Mouse (Mus musculus): ENCODE results near the gene Tdrd6.
A peak's percentile ranks its signal among the peaks of the same experiment; 100 is the strongest.

Gene Tdrd6

DNA sequence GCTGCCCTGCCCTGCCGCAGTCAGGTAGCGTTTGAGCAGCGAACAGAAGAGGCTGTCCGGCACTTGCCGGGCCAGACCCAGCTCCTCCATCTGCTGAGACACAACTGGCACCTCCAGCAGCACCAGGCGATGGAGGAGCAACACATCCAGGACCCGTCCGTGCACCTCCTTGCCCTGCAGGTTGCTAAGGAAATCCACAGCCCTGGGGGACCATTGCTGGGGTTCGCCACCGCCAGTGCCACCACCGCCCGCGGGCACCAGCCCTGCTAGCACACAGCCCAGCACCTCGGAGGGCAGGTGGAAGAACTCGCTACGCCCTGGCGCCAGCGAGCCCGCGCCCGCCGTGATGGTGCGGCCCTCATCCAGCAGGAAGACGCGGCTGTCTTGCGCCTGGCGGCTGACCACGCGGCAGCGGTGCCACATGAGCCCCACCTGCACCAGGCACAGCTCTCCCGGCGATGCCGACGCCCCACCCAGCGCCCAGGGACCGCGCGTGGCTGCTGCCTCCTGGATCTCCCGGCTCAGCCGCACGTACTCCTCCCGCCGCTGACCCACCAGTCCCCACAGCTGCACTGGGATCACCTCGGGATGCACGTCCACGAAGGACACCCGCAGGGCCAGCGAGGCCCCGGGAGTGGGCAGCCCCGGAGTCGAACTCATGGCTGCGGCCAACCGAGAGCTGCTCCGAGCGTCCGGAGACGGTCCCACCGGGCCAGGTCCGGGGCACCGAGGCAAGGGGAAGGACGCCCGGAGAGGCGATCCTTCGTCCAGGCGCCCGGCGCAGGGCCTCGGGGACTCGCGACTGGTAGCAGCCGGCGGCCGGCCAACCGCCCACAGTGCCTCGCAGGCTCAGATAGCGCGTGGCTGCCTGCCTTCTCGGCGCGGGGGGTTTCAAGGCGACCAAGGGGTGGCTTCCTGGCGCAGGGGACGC, at the start of gene Tdrd6:
Tdrd6 (minus strand) TSS at position 804 of the 931 bp plus-strand sequence.
- no peak for DNase-seq (ENCODE audit: low spot score in 2 of 2)

DNA sequence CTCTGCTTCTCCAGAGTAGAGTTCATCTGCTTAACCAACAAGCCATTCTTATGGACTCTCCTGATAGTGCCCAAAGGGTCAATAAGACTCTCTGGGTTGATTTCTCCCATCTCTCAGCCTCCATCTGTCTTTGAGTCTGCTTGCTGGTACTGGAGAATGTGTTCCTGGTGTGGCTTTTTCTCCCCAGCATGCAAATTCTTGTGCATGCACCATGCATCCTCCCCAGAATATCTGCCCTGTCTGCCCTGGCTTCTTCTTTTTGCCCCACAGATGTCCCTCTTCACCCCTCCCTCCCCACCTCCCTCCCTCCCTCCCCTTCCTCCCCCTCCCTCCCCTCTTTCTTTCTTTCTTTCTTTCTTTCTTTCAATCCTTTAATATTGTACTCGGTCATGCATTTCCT, 47.2 kb upstream of the Tdrd6 start:
- no peak for DNase-seq (ENCODE audit: low spot score in 2 of 2)

DNA sequence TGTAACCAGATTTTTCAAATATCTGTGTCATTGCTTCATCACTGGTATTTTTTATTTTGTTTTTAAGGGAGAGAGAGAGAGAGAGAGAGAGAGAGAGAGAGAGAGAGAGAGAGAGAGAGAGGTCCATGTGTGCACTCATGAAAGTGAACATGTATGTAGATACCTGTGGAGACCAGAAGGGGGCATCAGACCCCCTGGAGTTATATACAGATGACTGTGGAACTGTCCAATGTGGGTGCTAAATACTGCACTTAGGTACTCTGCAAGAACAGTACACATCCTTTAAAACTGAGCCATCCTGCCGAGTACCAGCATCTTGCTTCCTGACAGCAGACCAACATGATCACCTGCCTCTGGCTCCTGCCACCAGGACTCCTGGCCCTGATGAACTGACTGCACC, 46.1 kb upstream of the Tdrd6 start:
- DNase-seq (ENCODE audit: low spot score in 2 of 2), result no peak

DNA sequence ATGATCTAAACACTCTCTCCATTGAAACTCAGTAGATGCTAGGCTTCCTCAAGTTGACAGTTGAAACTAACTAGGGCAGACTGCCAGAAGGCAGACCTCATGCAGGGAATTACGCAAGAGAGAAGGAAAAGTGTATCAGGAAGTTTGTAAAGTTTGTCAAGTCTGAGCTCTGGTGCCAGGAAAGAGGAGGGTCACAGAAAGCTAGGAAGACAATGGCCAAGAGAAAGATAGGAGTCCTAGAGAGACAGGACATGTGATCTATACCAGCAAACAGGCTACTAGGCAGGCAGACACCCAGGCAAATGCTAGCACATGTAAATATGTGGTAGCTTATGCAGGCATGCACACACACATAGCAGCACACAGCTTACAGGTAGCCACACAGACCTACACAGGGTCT, 45.1 kb upstream of the Tdrd6 start:
- no peak for DNase-seq (ENCODE audit: low spot score in 2 of 2)

DNA sequence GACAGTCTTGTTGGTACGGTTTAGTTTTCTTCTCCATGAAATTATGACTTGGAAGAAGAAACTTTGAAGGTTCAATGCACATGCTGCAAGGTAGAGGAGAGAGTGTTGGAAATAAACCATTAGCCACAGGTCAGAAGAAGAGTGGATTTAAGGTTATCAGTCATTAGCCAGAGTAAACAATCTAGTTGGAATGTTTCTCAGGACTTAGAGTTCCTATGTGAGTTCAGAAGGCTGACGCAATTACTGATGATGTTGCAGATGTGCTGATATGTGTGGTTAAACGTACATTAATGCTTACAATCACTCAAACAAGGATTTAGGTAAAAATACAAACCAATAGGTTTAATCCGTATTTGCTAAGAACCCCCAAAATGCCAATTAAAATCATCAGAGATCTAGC, 41.8 kb upstream of the Tdrd6 start:
- no peak for DNase-seq (ENCODE audit: low spot score in 2 of 2)

DNA sequence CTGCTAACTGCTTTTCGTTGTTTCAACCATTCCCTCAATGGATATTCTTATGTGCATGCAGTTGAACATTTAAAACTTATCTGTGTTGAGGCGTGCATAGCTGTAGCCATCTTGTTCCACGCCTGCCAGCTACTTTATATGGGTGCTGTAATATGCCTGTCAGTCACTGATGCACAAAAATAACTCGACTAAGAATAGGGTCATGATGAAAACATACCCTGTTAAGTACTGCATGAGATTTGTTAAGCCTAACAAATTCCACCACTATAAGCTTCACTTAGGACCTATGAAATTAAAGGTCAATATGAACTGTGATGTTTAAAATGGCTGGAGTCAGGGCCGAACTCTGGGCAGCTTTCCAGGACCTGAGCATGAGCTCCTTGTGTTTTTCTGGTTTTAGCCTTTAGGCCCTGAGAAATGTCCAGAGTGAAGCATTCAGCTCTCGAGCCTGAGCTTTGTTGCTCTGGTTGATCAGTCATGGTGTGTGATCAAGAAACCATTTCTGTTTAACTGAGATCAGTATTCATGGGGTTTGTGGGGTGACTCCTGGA, 39.1 kb upstream of the Tdrd6 start:
- DNase-seq (ENCODE audit: low spot score in 2 of 2), result no peak

DNA sequence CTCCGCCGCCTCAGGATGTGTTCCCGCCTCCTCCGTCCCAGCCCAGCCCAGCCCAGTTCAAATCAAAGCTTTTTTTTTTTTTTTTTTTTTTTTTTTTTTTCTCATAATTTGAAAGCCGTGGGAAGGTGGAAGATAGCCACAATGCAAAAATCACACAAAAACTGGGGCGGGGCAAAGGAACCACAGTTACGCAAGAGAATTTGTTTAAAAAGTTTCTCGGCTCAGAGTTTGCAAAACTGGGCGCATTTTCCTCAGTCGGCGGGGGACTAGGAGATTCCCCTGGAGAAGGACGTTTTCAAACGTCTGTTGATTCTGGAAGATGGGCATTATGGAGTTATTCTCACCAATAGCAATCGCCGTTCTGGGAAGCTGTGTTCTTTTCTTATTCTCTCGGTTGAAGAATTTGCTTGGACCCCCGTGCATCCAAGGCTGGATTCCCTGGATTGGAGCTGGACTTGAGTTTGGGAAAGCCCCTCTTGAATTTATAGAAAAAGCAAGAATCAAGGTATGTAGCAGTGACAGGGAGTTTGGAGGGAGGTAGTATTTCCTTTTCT, 37.3 kb upstream of the Tdrd6 start, which contains the start of gene Cyp39a1:
Cyp39a1 (plus strand) TSS at position 136 of the 554 bp plus-strand sequence.
- no peak for DNase-seq (ENCODE audit: low spot score in 2 of 2)

DNA sequence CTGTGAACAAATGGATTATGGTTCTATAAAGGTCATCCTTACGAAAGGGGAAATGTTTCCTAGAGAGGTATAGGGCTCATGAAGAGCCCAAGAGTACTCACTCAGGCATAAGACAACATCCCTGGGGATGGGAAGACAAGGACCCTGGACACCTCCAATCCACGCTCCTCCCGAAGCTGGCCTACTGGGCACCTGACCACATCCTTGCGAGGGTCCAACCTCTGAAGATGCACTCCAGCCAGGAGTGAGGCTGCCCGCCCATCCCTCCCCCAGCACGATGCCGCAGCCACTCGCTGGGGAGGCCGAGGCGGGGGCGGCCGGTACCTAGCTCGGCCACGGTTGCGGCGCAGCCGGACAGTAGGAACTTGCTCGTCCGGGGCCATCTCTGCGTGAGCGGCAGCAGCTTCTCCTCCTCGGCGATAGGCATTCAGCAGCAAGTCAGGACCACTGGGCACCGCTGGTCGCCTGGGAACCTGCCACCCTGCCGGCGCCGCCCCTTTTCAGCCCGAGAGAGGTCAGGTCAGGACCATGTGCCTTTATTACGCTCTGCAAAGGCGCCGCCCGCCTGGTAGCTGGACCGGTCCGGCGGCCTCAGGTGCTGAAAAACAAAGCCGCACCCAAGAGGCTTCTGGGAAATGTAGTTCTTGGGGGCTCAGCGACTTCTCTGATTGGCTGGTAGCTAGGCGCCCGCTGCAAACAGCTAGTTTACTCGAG, 36.6 kb upstream of the Tdrd6 start, which contains the start of gene Slc25a27:
Slc25a27 (minus strand) TSS at position 639 of the 714 bp plus-strand sequence.
- DNase-seq (ENCODE audit: low spot score in 2 of 2), result peak; percentile 80 to 91

DNA sequence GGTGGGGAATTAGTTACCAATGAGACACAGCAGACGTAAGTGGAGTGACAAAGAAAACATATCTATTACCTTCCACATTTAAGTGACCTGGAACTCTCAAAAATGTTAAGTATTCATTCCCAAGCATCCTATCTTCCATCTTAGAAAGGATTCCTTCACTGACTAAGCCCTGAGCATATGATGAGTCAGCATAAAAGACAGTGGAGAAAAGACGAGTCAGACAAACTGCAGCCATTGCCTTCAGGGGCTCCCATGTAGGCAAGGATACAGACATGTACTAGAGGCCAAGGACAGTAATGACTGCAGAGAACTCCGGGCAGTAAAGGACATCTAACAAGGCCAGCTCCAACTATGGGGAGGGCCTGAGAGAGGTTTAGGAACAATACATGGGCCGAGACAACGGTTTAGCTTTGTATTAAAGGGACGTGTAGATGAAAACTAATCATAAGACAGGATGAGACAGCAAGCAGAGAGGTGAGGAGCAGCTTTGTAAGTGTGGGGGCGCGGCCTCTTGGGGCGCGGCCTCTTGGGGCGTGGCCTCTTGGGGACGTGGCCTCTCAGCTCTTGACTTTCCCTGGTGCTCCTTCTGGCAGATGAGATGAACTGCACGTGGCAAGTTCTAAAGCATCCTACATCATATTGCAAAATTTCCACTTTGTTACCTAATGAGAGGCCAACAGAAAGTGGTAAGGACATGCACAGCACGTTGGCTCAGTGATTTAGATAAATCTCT, 21.4 kb upstream of the Tdrd6 start:
- no peak for DNase-seq (ENCODE audit: low spot score in 2 of 2)

DNA sequence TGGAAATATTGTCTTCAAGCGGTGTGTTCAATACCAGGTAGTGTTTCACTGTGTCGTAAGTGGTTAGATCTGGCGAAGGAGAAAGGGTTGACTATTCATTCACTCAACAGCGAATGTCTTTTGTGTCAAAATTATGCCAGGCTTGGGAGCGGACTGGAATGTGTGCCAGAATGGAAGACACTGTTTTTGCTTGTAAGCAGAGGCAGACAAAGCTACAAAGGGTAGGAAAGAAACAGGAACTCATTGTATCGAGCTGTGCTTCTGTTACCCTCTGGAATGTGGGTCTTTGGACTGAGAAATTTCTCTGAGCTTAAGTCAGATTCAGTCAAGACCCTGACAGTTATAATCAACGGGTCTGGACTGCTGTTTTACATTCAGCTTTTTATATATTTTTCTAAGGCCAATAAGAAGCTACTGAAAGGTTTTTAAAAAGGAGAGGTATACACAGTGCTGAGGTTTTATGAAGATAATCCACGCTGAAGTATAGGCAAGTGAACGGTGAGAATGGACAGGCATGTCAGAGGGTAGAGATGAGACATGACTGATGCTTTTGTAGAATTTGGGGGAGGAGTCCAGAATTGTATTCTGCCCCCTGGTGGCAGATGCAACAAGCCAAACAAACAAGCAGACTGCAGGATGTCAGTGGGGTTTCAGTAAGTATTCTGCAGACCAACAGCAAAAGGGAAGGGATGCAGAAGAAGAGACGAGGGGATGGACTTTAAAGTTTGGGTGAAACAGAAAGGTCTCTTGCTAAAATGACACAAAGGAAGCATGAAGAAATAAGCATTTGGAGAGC, 19.7 kb upstream of the Tdrd6 start:
- no peak for DNase-seq (ENCODE audit: low spot score in 2 of 2)

DNA sequence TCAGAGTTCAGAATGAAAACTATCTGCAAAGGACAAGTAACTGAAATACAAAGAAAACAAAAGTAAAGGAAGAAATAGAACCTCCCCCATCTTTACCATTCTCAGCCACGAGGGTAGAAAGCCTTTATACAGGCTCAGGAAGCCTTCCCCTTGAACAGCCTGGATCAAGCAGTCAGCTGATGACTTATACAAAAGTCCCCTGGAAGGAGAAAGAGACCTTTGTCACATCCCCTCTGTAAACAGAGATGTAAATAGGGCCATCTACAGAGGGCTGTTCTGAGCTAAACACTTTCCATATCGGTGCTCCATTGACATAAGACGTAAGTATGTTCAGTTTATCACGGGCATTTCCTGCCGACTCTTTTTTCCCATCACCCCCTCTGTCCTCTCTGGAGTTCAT, 16.8 kb upstream of the Tdrd6 start:
- DNase-seq (ENCODE audit: low spot score in 2 of 2), result no peak

DNA sequence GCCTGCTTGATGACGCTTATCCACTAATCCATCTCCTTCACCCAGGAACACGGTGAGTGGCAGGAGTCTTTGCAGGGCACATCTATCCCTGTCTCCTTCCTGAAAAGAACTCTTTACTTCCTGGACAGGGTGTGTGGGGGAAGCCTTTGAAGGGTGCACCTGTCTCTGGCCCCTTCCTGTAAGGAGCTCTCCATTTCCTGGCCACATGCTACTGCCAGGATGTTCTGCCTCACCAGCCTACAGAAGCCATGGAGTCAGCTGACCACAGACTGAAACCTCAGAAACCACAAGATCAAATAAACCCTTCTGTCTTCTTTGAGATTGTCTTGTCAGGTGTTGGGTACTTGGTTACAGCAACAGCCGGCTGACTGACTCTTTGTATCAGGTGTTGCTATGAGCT, 15.0 kb upstream of the Tdrd6 start:
- DNase-seq (ENCODE audit: low spot score in 2 of 2), result no peak

DNA sequence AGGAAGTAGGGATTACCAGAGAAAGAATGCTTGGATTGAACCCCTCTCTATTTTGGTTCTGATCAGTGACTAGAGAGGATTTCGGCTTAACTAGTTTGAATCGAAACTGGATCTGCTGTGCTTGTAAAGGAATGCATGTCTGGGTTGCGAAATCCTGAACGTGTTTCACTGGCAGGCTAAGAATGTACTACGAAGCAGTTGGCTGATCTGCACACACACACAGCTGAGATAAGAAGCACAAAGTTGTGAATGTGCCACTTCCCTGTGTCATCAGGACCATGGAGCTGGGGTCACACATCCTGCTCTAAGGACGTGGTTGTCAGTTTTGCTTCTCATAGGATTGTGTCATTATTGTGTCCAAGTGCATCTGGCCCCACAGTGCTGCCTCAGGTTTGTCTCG, 14.3 kb upstream of the Tdrd6 start:
- no peak for DNase-seq (ENCODE audit: low spot score in 2 of 2)

DNA sequence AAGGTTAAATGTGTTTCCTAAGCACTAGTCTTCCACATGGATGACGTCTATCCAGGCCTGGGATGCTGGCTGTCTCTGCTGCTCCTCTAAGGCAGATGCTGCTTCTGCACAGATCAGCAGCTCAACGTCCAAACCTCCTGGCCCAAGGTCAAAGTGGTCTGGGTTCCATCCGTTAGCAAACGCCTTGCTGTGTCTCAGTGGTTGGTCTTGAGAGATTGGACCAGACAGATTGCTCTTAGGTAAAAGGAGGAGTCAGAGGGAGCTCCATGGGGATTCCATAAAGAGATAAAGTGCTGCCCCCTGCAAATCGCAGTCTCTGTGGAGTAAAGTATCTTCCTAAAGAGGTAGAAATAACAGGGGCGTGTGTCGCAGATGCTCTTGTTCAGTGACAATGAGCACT, 13.1 kb upstream of the Tdrd6 start:
- DNase-seq (ENCODE audit: low spot score in 2 of 2), result no peak

DNA sequence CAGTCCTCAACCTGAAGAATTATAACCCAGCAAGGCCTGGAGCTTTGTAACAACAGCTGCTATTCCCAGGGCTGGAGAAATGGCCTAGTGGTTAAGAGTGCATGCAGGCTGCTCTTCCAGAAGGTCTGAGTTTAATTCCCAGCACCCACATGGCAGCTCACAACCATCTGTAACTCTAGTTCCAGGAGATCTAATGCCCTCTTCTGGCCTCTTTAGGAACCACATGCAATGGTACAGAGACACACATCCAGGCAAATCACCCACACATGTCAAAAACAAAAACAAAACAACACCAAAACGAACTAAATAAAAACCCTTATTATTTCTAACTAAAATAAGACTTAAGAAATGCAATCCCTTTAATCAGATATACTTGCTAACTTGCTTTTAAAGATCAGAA, 10.7 kb upstream of the Tdrd6 start:
- DNase-seq (ENCODE audit: low spot score in 2 of 2), result no peak

DNA sequence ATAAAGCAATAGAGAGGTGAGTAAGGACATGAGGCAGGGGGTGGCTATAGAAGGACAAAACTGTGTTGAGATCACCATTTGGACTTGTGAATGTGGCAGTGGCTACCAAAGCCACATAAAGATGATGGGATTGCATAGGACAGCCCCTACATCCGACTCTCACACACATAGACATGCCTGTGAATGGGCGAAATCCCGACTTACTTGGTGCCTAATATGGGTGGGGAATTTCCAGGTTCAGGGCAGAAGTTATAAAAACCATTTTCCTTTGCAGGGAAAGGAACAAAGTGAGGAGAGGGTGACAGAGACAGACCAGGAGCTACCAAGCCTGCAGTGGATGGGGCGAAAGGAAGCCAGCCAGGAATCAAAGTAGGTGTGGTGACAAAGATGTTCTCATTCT, 7.0 kb upstream of the Tdrd6 start:
- no peak for DNase-seq (ENCODE audit: low spot score in 2 of 2)

DNA sequence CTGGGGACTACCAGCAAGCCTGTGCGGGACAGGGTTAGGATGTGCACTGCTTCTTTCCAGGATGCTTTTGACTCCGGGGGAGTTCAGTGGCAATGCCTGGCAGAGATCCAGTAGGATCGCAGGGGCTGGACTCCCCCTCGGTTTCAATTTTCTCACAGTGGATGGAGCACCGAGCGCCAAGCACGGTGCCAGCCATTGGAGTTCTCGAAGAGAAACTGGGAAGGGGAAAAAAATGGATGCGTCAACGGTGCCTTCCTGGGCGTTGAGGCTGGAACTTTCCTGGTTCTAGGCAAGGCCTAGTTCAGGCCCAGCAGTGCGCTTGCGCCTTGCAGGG, 295 bp upstream of the Tdrd6 start:
- DNase-seq (ENCODE audit: low spot score in 2 of 2), result no peak

DNA sequence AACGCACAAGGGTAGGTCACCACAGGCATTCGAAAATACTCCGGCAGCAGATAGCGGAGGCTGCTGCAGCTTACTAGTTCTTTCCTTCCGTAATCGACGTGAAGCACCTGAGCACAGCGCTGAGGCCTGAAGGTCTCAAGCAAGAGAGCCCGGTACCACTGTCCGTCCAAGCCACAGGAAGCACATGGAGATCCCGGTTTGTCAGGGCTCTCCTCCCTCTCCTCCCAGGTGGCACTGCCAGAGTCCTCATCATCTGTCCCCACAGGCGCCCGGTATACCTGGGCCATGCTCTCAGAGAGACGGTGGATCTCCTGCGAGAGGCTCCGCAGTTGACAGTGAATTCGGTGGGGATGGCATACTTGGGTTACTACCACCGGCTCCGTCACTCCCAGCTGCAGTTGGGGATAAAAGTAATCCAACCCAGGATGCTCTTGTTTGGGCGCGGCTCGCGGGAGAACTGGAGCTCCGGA, 1.0 kb downstream of the Tdrd6 start:
- DNase-seq (ENCODE audit: low spot score in 2 of 2), result no peak

DNA sequence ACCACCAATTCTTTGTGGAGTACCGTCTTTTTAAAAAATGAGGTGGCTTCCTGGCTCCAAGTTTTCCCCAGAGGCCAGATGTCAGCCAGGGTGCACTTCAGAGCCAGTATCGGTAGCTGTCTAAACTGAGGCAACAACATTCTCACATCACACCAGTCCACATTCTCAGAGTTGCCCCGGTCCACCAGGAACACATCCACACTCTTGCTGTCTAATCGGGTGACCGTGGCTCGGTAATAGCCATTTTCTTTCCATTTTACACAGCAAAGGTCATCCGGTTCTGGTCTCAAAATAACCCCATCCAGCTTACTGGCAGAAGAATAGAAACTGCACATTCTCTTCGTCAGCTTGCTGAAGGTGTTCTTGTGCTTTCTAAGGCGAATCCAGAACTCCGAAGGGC, 1.9 kb downstream of the Tdrd6 start:
- no peak for DNase-seq (ENCODE audit: low spot score in 2 of 2)

DNA sequence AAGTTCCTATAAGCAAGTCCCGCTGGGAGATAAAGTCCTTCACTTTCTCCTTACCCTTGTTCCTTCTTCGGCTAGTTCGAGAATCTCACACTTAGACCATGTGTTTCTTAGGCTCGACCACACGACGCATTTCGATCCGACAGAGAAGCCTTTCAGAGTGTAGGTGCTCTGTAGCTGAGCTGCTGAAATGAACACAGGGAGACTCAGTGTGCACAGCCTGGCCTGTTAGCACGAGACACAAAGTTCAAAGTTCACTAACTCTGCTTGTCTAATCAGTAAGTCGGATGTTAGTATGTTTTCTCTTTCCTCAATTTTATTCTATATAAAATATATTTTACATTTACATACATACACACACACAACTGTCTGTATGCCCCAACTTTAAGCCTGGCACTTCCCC, 8.0 kb downstream of the Tdrd6 start:
- DNase-seq (ENCODE audit: low spot score in 2 of 2), result no peak

DNA sequence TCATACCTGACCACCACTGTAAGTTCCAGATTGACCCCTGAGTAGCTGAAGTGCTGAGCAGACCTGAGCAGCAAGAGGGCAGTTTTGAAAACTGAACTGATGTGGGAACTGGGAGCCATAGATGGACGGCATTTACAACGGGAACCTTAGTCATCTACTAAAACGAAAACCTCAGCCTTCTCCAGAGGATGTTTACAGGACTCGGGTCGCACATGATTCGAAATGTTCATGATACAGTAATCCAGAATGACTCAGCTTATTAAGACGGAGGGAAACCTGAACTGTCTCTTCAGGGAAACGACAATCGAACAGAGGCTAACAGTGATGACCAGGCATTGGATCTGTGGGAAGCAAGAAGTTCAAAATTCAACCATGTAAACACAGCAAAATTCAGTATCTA, 10.9 kb downstream of the Tdrd6 start:
- no peak for DNase-seq (ENCODE audit: low spot score in 2 of 2)

Measured in frontal cortex, postnatal 36 days (tissue).